Mouse (Mus musculus) liver, embryonic 13.5 days (tissue): Measurements from ENCODE around the gene Ano2. TPM values are rescaled to one million over a fixed set of nuclear protein-coding genes. Genes with fewer than 3 reads are reported as not detected.

ENCODE experiments used
- ATAC-seq: fragments of 200-750 bp; cut with Nextera tagmentation; 2 replicates; pipeline ENCODE4 v1.8.0; 2017; ENCODE audit warnings: low read depth, mild to moderate bottlenecking, moderate number of reproducible peaks, moderate library complexity
- DNase-seq: peaks from one replicate; pipeline ENCODE4 v3.0.0; 2022
- H3K27ac ChIP-seq: fragments of 300-500 bp; sonication (generic); 2 replicates; pipeline ENCODE4 v1.5.1; 2015; ENCODE audit warnings: moderate library complexity, mild to moderate bottlenecking, inconsistent platforms
- H3K27me3 ChIP-seq: fragments of 300-500 bp; sonication (generic); 2 replicates; pipeline ENCODE4 v1.6.1; 2015; ENCODE audit warnings: mild to moderate bottlenecking, inconsistent platforms
- H3K36me3 ChIP-seq: fragments of 300-500 bp; sonication (generic); 2 replicates; pipeline ENCODE4 v1.6.1; 2015; ENCODE audit warnings: mild to moderate bottlenecking, inconsistent platforms
- H3K4me1 ChIP-seq: fragments of 300-500 bp; sonication (generic); replicated peaks from 2 replicates; pipeline ENCODE4 v1.6.1; 2015; ENCODE audit warnings: inconsistent platforms
- H3K4me2 ChIP-seq: fragments of 300-500 bp; sonication (generic); 2 replicates; pipeline ENCODE4 v1.6.1; 2015; ENCODE audit warnings: inconsistent platforms, mild to moderate bottlenecking, moderate library complexity
- H3K4me3 ChIP-seq: fragments of 300-500 bp; sonication (generic); replicated peaks from 2 replicates; pipeline ENCODE4 v1.5.1; 2015; ENCODE audit warnings: mild to moderate bottlenecking, inconsistent platforms
- H3K9ac ChIP-seq: fragments of 300-500 bp; sonication (generic); 2 replicates; pipeline ENCODE4 v1.6.1; 2015; ENCODE audit warnings: mild to moderate bottlenecking, inconsistent platforms
- H3K9me3 ChIP-seq: fragments of 300-500 bp; sonication (generic); replicated peaks from 2 replicates; pipeline ENCODE4 v1.6.1; 2016; ENCODE audit warnings: inconsistent platforms
- WGBS: fragments of 180-500 bp; shearing (Covaris S2); methylation state at CpG from one replicate; pipeline ENCODE4 v1.1.7; 2015; ENCODE audit not compliant: insufficient replicate concordance; 5-methylcytosine and 5-hydroxymethylcytosine counted together
- polyA plus RNA-seq: library from polyadenylated mRNA; unstranded; fragments of >200 nt; fragmentation: Nextera tagmentation; extraction: Ambion mirVana; gene quantifications from 2 replicates; pipeline ENCODE4 v1.2.1, GENCODE M21; 2015

Gene Ano2
- polyA plus RNA-seq, 1 experiment from 2014 or later: 0.18 TPM

DNA sequence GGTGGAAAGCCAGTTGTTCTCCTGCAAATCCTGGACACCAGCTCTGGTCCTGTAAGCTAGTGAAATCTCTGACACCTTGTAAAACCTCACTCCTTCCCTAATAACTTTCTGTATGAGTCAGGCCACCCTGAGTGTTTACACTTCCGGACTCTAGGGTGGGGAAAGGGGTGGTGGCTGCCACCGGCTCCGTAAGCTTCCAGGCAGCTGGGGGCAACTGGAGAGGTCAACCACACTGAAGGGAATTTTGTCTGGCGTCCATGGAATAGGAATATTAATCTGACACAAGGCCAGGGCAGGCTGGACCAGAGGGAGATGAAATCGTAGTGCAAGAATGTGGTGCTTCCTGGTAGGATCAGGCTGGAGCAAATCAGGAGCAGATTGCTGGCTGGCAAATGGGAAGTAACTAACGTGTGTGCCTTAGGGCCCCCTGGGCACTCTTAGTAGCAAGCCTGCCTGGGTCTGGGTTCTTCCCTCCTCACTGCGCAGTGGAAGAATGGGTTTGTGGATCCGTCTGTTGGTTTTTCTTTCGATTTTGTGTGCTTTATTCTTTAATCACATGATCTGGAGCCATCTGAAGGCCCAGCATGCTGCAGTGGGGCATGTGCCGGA is 57.2 kb downstream of the Ano2 start:
- Histone ChIP-seq H3K36me3 (no peaks in the 10 kb centered on the region), H3K4me3 (no peak overlapping the region), H3K27me3 (no peaks in the 10 kb centered on the region), H3K4me1 (no peaks in the 10 kb centered on the region), H3K4me2 (no peak overlapping the region), H3K9ac (no peak overlapping the region), H3K27ac (no peak overlapping the region), H3K9me3 (no peaks in the 10 kb centered on the region)
- WGBS: 53% methylated on average over 10 of the region's 10 CpGs
- no peak for DNase-seq
- ATAC-seq: no peak

DNA sequence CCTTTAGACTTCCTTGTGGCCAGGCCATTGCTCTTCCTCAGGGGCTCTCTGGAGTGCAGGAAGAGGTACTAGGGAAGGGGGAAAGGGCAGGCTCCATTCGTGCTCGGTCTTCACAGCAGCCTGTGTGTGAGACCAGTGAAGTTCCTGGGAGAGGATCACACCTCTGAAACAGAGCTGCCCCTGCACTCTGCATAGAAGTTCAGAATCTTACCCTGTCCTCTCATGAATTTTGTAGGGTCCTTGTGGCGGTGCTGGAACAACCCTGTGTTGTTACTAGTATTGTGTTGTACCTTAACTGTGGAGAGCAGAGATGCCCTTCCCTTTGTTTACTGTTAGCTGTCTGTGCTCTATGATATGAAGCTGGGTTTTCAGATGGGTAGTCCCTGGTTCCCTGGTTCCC is 58.4 kb downstream of the Ano2 start:
- Histone ChIP-seq H3K36me3 (no peaks in the 10 kb centered on the region), H3K4me1 (no peaks in the 10 kb centered on the region), H3K9ac (no peak overlapping the region), H3K27me3 (no peaks in the 10 kb centered on the region), H3K27ac (no peak overlapping the region), H3K4me2 (no peak overlapping the region), H3K9me3 (no peaks in the 10 kb centered on the region), H3K4me3 (no peak overlapping the region)
- 28% methylated on average over 3 of the region's 3 CpGs for WGBS
- DNase-seq: no peak
- no peak for ATAC-seq

DNA sequence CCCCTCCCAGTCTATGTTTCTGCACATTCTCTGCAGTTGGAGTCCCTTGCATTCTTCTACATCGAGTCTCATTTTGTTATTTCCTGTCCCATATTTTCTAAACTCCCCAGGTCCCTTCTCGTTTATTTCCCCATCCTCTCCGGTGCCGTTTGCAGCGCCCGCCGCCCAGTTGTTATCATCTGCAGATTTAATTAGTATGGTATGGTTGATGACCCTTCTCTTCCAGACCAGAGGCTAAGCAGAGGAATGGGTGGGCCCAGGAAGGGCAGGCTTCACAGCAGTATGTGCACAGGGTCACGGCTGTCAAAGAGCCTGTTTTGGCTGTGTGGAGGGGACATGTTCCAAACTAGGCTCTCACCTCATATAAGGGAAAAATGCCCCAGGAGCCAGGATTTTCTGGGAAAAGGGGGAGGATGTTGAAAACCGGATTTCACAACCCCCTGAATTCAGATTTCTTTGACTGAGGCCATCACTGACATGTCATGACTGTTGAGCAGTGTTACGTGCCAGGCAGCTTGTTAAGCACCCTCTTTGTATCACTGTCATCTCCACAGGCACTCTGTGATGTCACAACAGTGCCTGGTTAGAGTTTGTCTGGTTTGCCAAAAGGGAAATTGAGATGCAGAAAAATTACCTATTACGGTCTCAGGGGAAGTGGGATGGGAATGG is 72.8 kb downstream of the Ano2 start:
- no peaks in the 10 kb centered on the region for H3K27me3 ChIP-seq
- ATAC-seq (no peak), DNase-seq (no peak)
- no peak overlapping the region for H3K27ac ChIP-seq
- no peaks in the 10 kb centered on the region for H3K4me1 ChIP-seq
- WGBS: 71% methylated on average over 11 of the region's 11 CpGs
- no peaks in the 10 kb centered on the region for H3K9me3 ChIP-seq
- no peak overlapping the region for H3K4me2 ChIP-seq
- no peak overlapping the region for H3K9ac ChIP-seq
- H3K36me3 ChIP-seq: no peaks in the 10 kb centered on the region
- H3K4me3 ChIP-seq: no peak overlapping the region

DNA sequence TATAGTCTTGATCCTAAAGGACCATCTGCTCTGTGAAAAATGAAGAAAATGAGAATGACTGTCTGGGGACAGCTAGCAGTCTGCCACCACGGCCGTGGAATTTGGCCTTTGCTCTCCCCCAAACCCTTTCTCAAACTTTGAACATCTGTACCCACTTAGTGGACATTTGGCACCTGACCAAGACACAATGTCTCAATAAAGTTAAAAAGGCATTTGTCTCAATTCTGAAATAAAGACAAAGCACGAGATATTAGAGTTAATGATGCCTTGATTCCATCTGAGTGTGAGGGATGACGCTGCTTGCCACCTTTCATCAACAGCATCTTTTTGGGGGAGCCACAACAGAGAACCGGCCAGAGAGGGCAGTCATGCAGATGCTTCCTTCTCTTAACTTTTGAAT is 83.0 kb downstream of the Ano2 start:
- no peaks in the 10 kb centered on the region for H3K4me1 ChIP-seq
- ATAC-seq (no peak), DNase-seq (no peak)
- no peak overlapping the region for H3K9ac ChIP-seq
- no peaks in the 10 kb centered on the region for H3K9me3 ChIP-seq
- no peaks in the 10 kb centered on the region for H3K36me3 ChIP-seq
- 51% methylated on average over 5 of the region's 5 CpGs for WGBS
- H3K4me2 ChIP-seq: no peak overlapping the region
- no peaks in the 10 kb centered on the region for H3K27me3 ChIP-seq
- H3K27ac ChIP-seq: no peak overlapping the region
- H3K4me3 ChIP-seq: no peak overlapping the region

DNA sequence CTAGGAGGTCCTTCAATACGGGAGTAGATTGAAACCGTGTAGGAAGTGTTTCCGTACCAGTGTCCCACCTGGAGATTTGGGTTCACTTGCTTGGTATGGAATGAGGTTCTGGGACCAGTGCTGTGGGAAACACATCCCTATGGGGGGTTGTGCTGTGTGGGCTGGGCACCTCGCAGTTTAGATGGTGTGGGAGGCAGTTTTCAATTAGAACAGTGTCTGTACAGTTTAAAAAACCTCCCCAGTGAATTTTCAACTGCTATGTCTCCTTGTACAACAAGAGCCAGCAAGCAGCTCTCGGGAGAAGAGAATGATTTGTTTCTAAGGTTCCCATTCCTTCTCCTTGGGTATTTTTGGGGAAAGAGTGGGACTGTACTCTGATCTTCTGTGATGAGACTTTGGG is 86.1 kb downstream of the Ano2 start:
- no peak overlapping the region for H3K9ac ChIP-seq
- H3K4me2 ChIP-seq: no peak overlapping the region
- 52% methylated on average over 5 of the region's 5 CpGs for WGBS
- ATAC-seq (no peak), DNase-seq (no peak)
- H3K27me3 ChIP-seq: no peaks in the 10 kb centered on the region
- no peak overlapping the region for H3K4me3 ChIP-seq
- no peaks in the 10 kb centered on the region for H3K4me1 ChIP-seq
- H3K27ac ChIP-seq: no peak overlapping the region
- H3K36me3 ChIP-seq: no peaks in the 10 kb centered on the region
- H3K9me3 ChIP-seq: no peaks in the 10 kb centered on the region

DNA sequence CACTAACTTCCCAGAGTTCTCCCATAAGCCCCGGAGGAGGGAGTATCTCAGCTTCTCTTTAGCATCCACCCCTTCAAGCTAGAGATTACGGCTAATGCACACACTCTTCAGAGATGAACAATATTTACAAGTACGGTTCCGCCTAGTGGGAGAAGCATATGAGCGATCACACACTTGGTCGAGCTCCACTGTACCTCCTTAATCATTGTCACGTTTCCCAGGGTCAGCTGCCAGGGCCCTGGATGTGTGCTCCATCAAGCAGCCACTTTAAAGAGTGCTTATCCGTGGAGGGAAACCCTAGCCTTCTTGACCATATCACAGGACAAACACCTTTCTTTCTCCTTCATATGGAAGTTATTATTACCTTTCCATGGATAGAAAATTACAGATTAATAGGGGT is 112.7 kb downstream of the Ano2 start:
- Histone ChIP-seq H3K9me3 (no peaks in the 10 kb centered on the region), H3K27ac (no peak overlapping the region), H3K4me2 (no peak overlapping the region), H3K4me3 (no peak overlapping the region), H3K9ac (no peak overlapping the region), H3K36me3 (no peaks in the 10 kb centered on the region), H3K27me3 (no peaks in the 10 kb centered on the region), H3K4me1 (no peaks in the 10 kb centered on the region)
- no peak for DNase-seq
- ATAC-seq: no peak
- WGBS: 76% methylated on average over 8 of the region's 8 CpGs

DNA sequence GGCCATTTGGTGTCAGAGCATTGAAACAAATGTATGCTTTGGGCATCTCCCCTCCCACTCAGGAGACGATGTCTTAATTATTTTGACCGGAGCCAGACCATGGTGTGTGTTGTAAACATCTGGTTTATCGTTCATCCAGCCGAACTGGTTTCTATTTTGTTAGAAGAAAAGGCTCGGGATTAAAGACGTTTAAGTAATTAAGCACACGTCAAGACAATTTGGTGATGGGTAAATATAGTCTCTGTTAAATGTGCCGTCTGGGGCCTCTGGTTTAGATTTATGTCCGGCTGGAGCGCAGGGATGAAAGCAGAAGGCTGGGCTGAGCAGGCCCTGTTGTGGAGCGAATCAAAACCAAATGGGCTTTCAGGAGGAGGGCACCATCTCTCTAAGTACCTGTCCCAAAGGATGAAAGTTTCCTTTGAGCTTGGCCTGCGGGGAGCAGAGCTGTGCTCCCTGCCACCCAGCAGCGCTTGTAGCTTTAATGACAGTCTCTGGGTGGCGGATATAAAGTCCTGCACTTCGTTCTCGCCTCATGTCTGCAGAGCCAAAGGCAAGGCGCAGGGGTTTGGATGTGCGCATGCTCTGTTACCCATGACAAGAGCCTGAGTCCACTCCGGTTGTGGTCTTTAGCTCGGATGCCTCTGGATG is 113.3 kb downstream of the Ano2 start:
- no peaks in the 10 kb centered on the region for H3K4me1 ChIP-seq

DNA sequence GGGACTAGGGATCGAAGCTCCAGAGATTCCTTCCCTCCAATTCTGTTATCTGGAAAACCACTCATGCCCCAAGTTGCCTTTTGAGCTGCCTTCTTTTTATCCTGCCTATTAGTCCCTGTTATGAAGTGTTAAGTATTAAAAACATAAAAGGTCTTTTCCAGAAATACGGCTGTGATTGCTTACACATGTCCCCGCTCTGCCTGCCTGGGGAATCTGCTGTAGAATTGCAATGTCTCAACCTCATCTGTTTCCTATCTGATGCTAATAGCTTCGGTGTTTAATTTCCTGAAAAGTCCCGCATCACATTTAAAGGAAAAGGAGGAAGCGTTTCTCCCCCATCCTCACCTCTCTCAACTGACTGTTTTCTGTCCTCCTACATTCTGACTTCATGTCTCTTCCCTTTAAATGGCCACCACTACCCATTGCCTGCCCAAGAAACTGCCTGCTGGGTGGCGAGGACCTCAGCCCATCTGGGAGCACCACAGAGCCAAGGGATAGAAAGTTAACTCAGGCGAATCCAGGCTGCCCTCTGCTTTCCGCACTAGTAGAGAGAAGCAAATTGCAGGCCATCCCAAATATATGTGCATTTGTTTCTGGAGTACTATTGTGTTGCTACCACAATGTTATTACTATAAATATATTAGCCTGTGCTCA is 118.9 kb downstream of the Ano2 start:
- Histone ChIP-seq H3K9ac (no peak overlapping the region), H3K4me3 (no peak overlapping the region), H3K9me3 (no peaks in the 10 kb centered on the region), H3K4me2 (no peak overlapping the region), H3K4me1 (no peaks in the 10 kb centered on the region), H3K27me3 (no peaks in the 10 kb centered on the region), H3K36me3 (no peaks in the 10 kb centered on the region), H3K27ac (no peak overlapping the region)
- WGBS: 65% methylated on average over 9 of the region's 9 CpGs
- ATAC-seq: no peak
- DNase-seq: no peak

More for the DNA sequence above, 113.3 kb downstream of the Ano2 start:
- DNase-seq: no peak
- Histone ChIP-seq H3K36me3 (no peaks in the 10 kb centered on the region), H3K27me3 (no peaks in the 10 kb centered on the region), H3K9ac (no peak overlapping the region), H3K9me3 (no peaks in the 10 kb centered on the region), H3K4me2 (no peak overlapping the region), H3K27ac (no peak overlapping the region), H3K4me3 (no peak overlapping the region)
- 63% methylated on average over 20 of the region's 20 CpGs for WGBS
- ATAC-seq: no peak

DNA sequence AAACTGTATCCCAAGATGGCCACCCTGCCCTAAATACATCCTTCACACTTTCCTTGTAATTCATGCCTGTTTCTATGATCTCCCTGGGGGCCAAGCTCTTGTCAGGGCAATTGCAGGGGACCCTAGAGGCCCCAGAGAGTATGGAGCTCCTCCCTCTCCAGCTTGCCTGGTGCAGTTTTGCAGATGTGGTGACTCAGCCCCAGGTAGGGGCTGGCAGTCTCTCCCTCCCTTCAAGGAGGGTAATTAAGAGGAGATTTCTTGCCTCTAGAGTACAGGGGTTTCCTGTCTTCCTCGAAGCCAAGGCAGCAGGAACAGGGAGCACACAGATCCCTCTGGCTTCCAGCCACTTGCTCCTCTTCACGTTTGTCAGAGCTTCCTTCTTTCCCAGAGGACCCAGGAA is 121.2 kb downstream of the Ano2 start:
- DNase-seq (no peak), ATAC-seq (no peak)
- Histone ChIP-seq H3K27me3 (no peaks in the 10 kb centered on the region), H3K9me3 (no peaks in the 10 kb centered on the region), H3K4me2 (no peak overlapping the region), H3K36me3 (no peaks in the 10 kb centered on the region), H3K4me3 (no peak overlapping the region), H3K9ac (no peak overlapping the region), H3K27ac (no peak overlapping the region), H3K4me1 (no peaks in the 10 kb centered on the region)
- WGBS: 11% methylated on average over 2 of the region's 2 CpGs

DNA sequence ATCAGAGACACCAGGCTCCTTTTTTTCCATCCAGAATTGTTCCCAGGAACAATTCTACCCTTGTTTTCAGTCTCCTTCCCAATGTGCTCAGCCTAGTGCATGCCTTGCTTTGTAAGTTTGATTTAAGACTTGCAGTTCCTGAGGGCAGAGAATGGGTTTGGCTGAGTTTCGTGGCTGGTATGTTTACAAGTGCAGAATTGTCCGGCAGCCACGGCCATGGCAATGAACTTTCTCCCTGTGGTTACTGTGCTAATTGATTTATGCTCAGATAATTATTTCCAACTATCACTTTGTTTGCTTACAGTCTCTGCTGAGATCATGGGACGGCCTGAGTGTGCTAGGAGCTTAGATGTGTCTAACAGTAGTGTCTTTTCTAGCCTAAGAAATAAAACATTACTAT is 147.9 kb downstream of the Ano2 start:
- Histone ChIP-seq H3K4me3 (no peak overlapping the region), H3K9ac (no peak overlapping the region), H3K27ac (no peak overlapping the region), H3K36me3 (no peaks in the 10 kb centered on the region), H3K9me3 (no peaks in the 10 kb centered on the region), H3K4me1 (no peaks in the 10 kb centered on the region), H3K27me3 (no peaks in the 10 kb centered on the region), H3K4me2 (no peak overlapping the region)
- 58% methylated on average over 4 of the region's 4 CpGs for WGBS
- DNase-seq (no peak), ATAC-seq (no peak)

DNA sequence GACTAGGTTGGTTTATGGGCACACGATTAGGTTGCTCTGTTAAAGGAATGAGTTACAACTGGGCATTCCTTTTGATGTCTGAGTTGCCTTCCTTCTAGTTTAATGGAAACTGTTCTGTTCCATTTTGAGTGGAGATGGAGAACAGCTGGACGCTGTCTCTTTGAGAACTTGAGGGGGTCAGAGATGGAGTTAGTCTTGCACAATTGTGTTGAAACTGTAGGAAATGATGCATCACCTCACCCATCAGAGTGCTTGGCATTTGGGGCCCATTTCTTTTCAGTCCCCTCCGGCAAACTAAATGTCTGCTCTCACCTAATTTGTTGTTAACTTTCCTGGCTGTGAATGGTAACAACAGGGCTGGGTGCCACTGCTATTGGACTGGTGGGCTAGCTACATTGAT is 151.1 kb downstream of the Ano2 start:
- WGBS: 63% methylated on average over 3 of the region's 3 CpGs
- Histone ChIP-seq H3K4me1 (no peaks in the 10 kb centered on the region), H3K4me2 (no peak overlapping the region), H3K36me3 (no peaks in the 10 kb centered on the region), H3K27me3 (no peaks in the 10 kb centered on the region), H3K4me3 (no peak overlapping the region), H3K9ac (no peak overlapping the region), H3K9me3 (no peaks in the 10 kb centered on the region), H3K27ac (no peak overlapping the region)
- DNase-seq: no peak
- ATAC-seq: no peak
